Mouse (Mus musculus) layer of hippocampus, postnatal 14 days (tissue): Measurements from ENCODE around the gene Sidt1. TPM values are rescaled to one million over a fixed set of nuclear protein-coding genes. Genes with fewer than 3 reads are reported as not detected.
"Not testable (repeated sequence)": the region's sequence is repeated elsewhere in the genome, so short reads cannot be mapped to it uniquely, and the experiment has no call there.

ENCODE experiments used
- DNase-seq, 2 experiments: peaks; one replicate each; pipeline ENCODE4 v3.0.0; 2021 to 2022; ENCODE audit warnings: low spot score in 2 of 2, mixed read lengths in 1 of 2
- total RNA-seq, 2 experiments: library from RNA; stranded (reverse); gene quantifications; 2 replicates each; pipeline ENCODE4 v1.2.3; 2021

The Sidt1 gene
- total RNA-seq, 2 experiments from 2014 or later, result 37.3 to 44.4 TPM

DNA sequence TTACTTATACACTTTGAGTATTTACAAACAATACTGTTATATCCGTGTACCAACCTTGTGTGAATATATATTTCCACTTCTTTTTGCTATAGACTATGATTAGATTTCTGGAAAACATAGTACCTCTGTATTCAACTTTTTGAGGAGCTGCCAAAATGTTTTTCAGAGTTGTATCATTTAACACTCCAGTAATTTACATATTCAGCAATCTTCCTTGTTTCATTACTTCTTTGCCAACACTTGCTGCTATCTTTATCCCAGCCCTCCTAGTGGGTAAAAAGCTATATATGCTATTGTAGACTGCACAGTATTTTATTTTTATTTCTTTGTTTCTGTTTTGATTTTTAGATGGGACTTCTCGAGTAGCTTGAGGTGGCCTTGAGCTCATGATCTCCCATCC, 29.2 kb downstream of the Sidt1 start:
- no peak for DNase-seq

GRCm38 (mm10) chr16:44302126-44302892, 30.7 kb downstream of the Sidt1 start:
- no peak for DNase-seq

DNA sequence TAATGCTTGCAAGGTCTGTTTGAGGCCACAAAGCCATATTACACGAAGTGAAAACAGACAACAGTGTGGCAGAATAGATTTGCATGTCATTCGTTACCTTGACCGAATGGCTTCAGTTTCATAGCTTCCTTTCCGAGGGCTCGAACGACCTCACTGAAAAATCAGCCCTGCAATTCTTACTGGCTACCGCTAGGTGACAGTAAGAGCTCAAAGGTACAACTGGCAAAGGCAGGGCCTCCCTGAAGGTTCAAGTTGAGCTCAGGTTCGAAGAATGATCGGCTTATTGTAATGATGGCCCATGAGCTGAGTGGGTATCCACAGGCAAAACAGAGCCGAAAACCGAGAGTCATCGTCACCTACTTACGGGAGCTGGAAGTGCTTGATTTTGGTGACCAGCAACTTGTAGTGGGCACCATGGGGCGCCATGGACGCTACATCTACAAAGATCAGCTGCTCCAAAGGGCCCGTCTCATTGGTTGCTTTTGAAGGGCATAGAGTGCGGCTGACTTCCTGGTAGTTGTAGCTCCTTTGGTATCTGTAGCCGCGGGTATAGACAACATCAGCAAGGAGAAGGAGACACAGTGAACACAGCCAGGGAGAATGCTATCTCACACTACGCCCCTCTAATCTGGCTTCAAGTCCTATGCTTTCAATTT, 33.4 kb downstream of the Sidt1 start:
- DNase-seq, result no peak

- DNase-seq, result no peak
Measured at GRCm38 (mm10) chr16:44293960-44294359, 39.0 kb downstream of the Sidt1 start.

DNA sequence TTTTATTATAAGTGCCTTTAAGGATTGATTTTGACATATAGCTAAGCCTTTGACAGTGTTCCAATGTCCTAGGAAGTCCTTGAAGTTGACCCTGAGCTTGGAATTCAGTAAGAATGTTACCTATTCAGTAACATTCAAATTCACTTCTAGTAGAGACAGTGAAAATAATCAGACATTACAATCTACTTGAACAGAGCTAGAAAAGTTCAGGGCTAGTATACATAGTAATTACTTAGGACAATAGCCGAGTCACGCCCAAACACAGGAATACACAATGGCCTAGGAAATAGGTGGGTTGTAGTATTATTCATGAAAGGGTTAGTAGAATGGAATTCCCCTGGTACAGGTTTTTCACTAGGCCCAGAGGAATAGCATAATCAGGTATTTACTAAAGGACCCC, 40.3 kb downstream of the Sidt1 start:
- DNase-seq, result not testable (repeated sequence)

DNA sequence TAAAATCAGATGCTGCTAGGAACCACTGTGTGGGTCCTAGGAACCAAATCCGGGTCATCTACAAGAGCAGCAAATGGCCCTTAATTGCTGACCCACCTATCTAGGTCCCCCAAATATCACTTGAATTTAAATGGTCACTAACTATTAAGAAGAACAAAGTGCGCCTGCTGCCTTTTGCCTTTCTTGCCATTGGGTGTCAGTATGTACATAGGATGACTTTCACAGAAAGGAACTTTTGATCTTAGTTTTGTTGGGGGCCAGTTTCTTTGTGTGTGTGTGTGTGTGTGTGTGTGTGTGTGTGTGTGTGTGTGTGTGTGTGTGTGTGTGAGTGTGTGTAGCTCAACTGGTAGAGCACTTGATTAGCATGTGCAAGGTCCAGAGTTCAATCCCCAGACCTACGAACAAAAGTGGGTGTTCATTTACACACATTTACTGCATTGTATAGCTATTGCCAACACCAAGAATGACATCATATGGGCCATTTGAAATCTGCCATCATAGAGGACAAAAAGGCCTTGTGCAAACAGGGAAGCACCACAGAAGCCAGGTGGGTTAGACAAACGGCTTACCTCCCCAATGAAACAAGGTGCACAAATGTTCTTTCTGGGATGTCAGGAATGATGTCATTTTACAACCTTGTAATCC, 43.9 kb downstream of the Sidt1 start:
- DNase-seq, result no peak

- no peak for DNase-seq
Measured at GRCm38 (mm10) chr16:44287356-44287950, 45.5 kb downstream of the Sidt1 start.

- DNase-seq, result no peak
Measured at GRCm38 (mm10) chr16:44282614-44283325, 50.2 kb downstream of the Sidt1 start.

DNA sequence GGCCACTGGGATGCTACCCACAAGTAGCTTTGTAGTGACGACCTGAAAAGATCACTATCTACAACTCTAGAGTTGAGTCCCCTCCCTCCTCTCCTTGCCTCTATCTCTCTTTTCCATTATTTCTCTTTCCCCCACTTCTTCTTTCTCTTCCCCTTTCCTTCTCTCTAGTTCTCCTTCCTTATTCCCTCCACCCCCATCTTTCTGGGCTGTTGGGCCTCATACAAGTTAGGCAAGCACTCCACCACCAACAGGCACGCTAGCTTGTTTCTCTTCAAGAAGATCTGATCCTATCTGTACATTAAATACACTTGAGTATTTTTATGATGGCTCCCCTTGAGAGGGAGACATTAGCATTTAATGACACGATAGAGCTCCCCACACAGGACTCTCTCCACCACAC, 51.0 kb downstream of the Sidt1 start:
- no peak for DNase-seq

DNA sequence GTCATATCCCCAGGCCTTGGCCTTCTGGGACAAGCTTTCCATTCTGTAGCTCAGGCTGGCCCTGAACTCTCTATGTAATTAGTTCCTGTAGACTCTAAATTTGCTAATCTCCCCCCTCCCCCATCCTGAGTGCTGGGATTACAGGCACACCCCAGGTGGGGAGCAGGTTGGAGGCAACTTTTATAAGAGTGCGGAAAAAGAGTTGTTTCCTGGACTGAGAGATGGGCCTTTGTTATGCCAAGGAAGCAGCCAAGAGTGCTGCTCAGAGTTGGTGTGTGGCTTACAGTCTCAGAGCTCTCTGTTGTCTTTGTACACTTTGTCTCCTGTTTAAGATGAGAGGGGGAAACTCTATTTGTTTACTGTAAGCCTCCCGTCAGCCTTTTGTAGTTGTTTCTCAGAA, 52.2 kb downstream of the Sidt1 start:
- DNase-seq, result no peak

DNA sequence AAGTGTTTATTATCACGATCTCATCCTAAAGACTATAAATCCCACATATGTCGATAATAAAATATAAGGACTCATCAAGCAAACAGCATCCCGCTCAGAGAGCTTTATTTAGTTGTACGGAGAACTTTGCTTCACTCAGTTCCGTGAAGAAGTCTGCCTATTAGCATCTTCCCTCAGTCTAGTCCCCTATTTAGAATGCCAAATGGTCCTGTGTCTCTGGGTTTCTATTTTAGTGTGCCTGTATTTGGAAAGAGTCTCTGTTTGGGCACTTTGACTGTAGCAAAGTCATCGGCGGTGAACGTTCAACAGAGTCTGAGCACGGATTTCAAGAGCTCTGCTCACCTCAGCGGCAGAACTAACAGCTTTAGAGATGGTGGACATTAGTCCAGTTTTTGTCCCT, 55.8 kb downstream of the Sidt1 start:
- no peak for DNase-seq

- no peak for DNase-seq
Measured at GRCm38 (mm10) chr16:44271371-44272038, 61.5 kb downstream of the Sidt1 start.

DNA sequence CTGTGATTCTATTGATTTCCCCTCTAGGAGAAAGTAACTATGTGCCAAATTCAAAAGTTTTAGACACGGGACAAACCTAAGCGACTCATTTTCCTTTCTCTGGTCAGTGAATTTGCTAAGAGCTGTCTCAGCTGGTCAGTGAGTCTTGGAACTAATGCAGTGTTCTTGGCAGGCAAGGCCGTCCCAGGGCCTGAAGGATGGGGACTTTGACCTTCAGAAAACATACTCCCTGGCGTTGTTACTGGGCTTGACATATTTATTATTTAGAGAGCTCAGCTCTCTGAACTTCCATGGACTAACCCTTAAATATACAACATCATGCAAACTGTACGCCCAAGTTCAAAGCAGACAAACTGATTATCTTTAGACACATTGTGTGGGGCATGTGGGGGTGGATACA, 62.4 kb downstream of the Sidt1 start:
- DNase-seq, result no peak

DNA sequence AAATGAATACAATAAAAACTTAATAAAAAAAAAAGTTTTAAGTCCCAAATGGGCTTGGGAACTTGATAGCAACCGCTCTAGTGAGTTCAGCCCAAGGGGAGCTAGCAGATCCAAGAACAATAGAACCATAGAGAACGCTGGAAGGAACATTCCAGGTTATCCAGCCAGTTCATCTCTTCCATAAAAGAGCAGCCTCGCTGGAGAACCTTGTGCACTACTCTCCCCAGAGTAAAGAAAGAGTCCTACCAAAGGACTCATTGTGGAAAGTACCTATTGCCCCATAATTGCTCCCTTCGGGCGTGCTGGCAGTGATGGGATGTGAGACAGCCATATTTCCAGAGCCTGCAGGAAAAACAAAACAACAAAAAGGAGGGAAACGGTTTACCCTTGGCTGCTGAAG, 63.4 kb downstream of the Sidt1 start:
- DNase-seq, result no peak

DNA sequence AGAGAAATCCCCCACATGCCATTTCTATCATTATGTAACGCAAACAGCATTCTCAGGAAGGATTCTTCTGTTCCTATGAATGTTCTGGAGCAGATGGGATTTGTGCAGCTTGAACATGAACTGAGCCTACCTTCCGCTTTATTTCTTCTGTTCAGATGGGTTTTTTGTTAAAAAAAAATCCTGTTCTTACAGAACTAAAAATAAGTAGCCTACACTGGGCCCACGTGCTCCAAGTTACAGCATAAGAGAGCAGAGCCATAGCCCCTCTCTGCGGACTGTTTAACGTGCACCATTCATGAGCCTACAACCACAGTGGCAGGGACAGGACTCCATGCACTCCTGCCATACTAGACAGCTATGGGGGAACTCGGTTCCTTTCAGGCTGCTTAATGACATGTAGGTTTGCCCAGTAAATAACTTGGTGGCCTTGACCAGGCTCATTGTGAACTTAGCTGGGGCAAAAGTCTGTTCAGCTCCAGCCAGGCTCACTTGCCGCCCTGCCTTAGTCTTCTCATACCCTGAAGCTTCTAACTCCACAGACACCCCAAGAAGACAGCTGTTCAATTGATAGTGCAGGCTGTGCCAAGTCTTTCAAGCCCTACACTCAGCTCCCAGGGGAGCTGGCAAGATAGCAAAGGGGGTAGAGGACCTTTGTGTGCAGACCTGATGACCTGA, 64.3 kb downstream of the Sidt1 start:
- DNase-seq, result peak; percentile 28 to 67

- DNase-seq, result no peak
Measured at GRCm38 (mm10) chr16:44265562-44265961, 67.4 kb downstream of the Sidt1 start.

GRCm38 (mm10) chr16:44264916-44265315, 68.1 kb downstream of the Sidt1 start:
- no peak for DNase-seq

GRCm38 (mm10) chr16:44257476-44257875, 75.5 kb downstream of the Sidt1 start:
- DNase-seq, result no peak

GRCm38 (mm10) chr16:44254698-44255097, 78.3 kb downstream of the Sidt1 start:
- DNase-seq, result peak; percentile 55 to 84
